10 mouse cellular contexts compared by ENCODE assay signal in genomic region chr3:113080704-113081103, GRCm38 (mm10).
A peak's percentile ranks its signal among the peaks of the same experiment; 100 is the strongest.
DNase-seq lines count a peak whose midpoint lies in the region; ATAC-seq lines count a peak whose summit lies in the region.
"Had no signal": no experiment of that assay in that cellular context is flagged by ENCODE, and none has a peak within 500 bp of the region (broad histone marks: within the 10 kb centered on the region; RNA-seq: fewer than 3 reads in every experiment).

No protein-coding gene starts in this region.

- no peak; the same call in 1 of the 2 replicates for ATAC-seq in midbrain, embryonic 15.5 days (replicated peaks)

- H3K4me1 ChIP-seq in midbrain, embryonic 10.5 days = no peaks in the 10 kb centered on the region
- no peaks in the 10 kb centered on the region for H3K4me1 ChIP-seq in midbrain, embryonic 15.5 days
- H3K4me1 ChIP-seq in limb, embryonic 10.5 days = no peaks in the 10 kb centered on the region
- H3K4me1 ChIP-seq: heart, embryonic 15.5 days; neural tube, embryonic 13.5 days had no signal

- no peak overlapping the region for H3K27ac ChIP-seq in midbrain, embryonic 10.5 days (replicated peaks)
- H3K27ac ChIP-seq in midbrain, embryonic 15.5 days = no peak overlapping the region
- no peak overlapping the region for H3K27ac ChIP-seq in limb, embryonic 10.5 days
- H3K27ac ChIP-seq: heart, embryonic 15.5 days; neural tube, embryonic 13.5 days had no signal

- peak; percentile 1 for DNase-seq in cerebellum, adult 11 months
- no peak for DNase-seq in cerebellum, adult 9-11 months
- DNase-seq in midbrain, embryonic 10.5 days (ENCODE audit: low spot score) = peak; percentile 37
- peak; percentile 72 to 81 for DNase-seq in cerebellum, postnatal 14 days
- DNase-seq in frontal cortex, postnatal 36 days (ENCODE audit: low spot score in 2 of 2) = peak; percentile 54 to 67
- DNase-seq in limb, embryonic 10.5 days (ENCODE audit: low spot score) = peak; percentile 67
- DNase-seq in natural killer cell, adult 2 months (ENCODE audit: low spot score in 2 of 2) = no peak

- H3K36me3 ChIP-seq in midbrain, embryonic 10.5 days = no peaks in the 10 kb centered on the region
- H3K36me3 ChIP-seq in midbrain, embryonic 15.5 days (replicated peaks) = no peaks in the 10 kb centered on the region
- H3K36me3 ChIP-seq in limb, embryonic 10.5 days = no peaks in the 10 kb centered on the region
- H3K36me3 ChIP-seq: heart, embryonic 15.5 days; neural tube, embryonic 13.5 days had no signal

- no peaks in the 10 kb centered on the region for H3K9me3 ChIP-seq in midbrain, embryonic 10.5 days (replicated peaks)
- H3K9me3 ChIP-seq in midbrain, embryonic 15.5 days = no peaks in the 10 kb centered on the region
- H3K9me3 ChIP-seq in limb, embryonic 10.5 days (replicated peaks) = no peaks in the 10 kb centered on the region
- H3K9me3 ChIP-seq: heart, embryonic 15.5 days; neural tube, embryonic 13.5 days had no signal

- no peak overlapping the region for H3K4me2 ChIP-seq in midbrain, embryonic 15.5 days
- H3K4me2 ChIP-seq: heart, embryonic 15.5 days; neural tube, embryonic 13.5 days had no signal

- H3K4me3 ChIP-seq in midbrain, embryonic 10.5 days = no peak overlapping the region
- no peak overlapping the region for H3K4me3 ChIP-seq in midbrain, embryonic 15.5 days
- no peak overlapping the region for H3K4me3 ChIP-seq in limb, embryonic 10.5 days
- H3K4me3 ChIP-seq: heart, embryonic 15.5 days; neural tube, embryonic 13.5 days had no signal

- WGBS in midbrain, embryonic 10.5 days = 0% methylated on average over 1 of the region's 1 CpGs
- WGBS in midbrain, embryonic 15.5 days = 0% methylated on average over 1 of the region's 1 CpGs
- WGBS in limb, embryonic 10.5 days = 0% methylated on average over 1 of the region's 1 CpGs

- no peaks in the 10 kb centered on the region for H3K27me3 ChIP-seq in midbrain, embryonic 10.5 days (ENCODE audit: low read depth, poor library complexity, severe bottlenecking)
- no peaks in the 10 kb centered on the region for H3K27me3 ChIP-seq in midbrain, embryonic 15.5 days (replicated peaks)
- H3K27me3 ChIP-seq in limb, embryonic 10.5 days (ENCODE audit: low read depth, poor library complexity, severe bottlenecking) = no peaks in the 10 kb centered on the region
- H3K27me3 ChIP-seq: heart, embryonic 15.5 days; neural tube, embryonic 13.5 days had no signal

- no peak overlapping the region for H3K9ac ChIP-seq in midbrain, embryonic 15.5 days
- H3K9ac ChIP-seq: heart, embryonic 15.5 days; neural tube, embryonic 13.5 days had no signal

Comparison
In these comparisons a context has a peak if more than half of its experiments do, and no peak if none do; other contexts are left out.
1. DNase-seq: peak in cerebellum, adult 11 months (single experiment), midbrain, embryonic 10.5 days (single experiment), cerebellum, postnatal 14 days (2 of 2), frontal cortex, postnatal 36 days (2 of 2) and limb, embryonic 10.5 days (single experiment); none in cerebellum, adult 9-11 months (single experiment) and natural killer cell, adult 2 months (0 of 2).